Comparison of ENCODE assay signal across 8 mouse cellular contexts in the genomic region with DNA sequence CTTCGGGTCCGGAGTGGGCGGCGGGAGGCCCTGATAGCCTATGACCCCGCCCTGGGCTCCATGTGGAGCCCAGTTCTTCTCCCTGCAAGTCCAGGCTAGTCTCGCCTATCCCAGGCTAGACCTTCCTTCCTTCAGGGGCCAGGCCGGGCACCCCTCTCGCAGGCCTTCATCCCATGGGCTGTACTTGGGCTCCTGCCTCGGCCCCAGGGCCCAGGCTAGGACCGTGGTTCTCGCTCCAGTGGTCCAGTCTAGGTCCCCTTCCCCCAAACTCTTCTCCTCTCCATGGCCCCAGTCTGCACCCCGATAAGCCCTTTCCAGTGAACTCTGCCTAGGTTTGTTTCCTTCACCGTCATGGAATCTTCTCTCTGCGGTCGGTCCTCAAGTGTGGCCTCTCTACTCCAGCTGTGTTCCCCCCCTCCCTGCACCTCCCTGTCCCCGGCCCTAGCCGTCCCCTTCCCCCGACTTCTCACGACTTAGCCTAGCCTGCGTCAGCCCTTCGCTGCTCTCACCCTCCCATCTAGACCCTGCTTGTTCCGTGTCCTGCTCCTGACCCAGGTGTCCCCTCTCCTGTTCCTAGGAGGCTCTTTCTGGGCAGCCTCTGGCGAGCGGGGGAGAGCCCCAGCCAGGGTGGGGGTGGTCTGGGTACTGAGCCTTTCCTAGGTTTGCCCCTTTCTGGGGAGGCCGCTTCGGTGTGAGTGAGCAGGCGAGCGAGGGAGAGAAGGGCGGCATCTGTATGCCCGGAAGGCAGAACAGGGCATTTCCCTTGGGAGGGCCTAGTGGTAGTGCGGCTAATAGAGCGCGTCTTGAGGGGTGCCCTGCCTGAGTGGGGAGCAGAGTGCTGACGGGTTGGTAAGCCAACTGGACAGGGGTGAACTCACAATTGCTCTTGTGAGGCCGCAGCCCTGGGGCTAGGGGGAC. TPM values are rescaled to one million over a fixed set of nuclear protein-coding genes. Genes with fewer than 3 reads are reported as not detected.
DNase-seq lines count a peak whose midpoint lies in the region; ATAC-seq and TF ChIP-seq lines count a peak whose summit lies in the region.

No protein-coding gene starts in this region.

- WGBS in embryonic facial prominence, embryonic 11.5 days: 3% methylated on average over 32 of the region's 35 CpGs
- WGBS in intestine, postnatal 0 days: 2% methylated on average over 35 of the region's 35 CpGs
- 7% methylated on average over 35 of the region's 35 CpGs for WGBS in midbrain, embryonic 12.5 days

- peaks cover 8% of the 10 kb centered on the region for H3K4me1 ChIP-seq in embryonic facial prominence, embryonic 11.5 days (ENCODE audit: control insufficient read depth, insufficient read depth, low read length)
- peaks cover 3% of the 10 kb centered on the region for H3K4me1 ChIP-seq in intestine, postnatal 0 days (replicated peaks; ENCODE audit: control insufficient read depth, insufficient read depth, low read length)
- H3K4me1 ChIP-seq in midbrain, embryonic 12.5 days: peaks cover 32% of the 10 kb centered on the region

- no peak for TF ChIP-seq CTCF in intestine, postnatal 0 days (IDR thresholded peaks at IDR 0.05; ENCODE audit: low read depth)

- peak overlapping the region; percentile 80 for H3K27ac ChIP-seq in embryonic facial prominence, embryonic 11.5 days (replicated peaks; ENCODE audit: low read depth, low read length)
- H3K27ac ChIP-seq in intestine, postnatal 0 days (ENCODE audit: low read depth, low read length): peak overlapping the region; percentile 97
- H3K27ac ChIP-seq in midbrain, embryonic 12.5 days (replicated peaks): peak overlapping the region; percentile 93

- intact Hi-C loops in left cerebral cortex, postnatal 25 days (cut with DNase I): loop anchor here (2.0 to 5.0 kb wide), 3 partner anchors 49 to 101 kb away; partner anchors contain the start of genes Minos1 and Nbl1

- peak overlapping the region; percentile 94 for H3K9ac ChIP-seq in embryonic facial prominence, embryonic 11.5 days (replicated peaks; ENCODE audit: low read length)
- peak overlapping the region; percentile 96 for H3K9ac ChIP-seq in intestine, postnatal 0 days (ENCODE audit: low read depth, low read length)
- peak overlapping the region; percentile 96 for H3K9ac ChIP-seq in midbrain, embryonic 12.5 days (replicated peaks)

- no peaks in the 10 kb centered on the region for H3K27me3 ChIP-seq in embryonic facial prominence, embryonic 11.5 days (ENCODE audit: control insufficient read depth, insufficient read depth, low read length)
- H3K27me3 ChIP-seq in intestine, postnatal 0 days (replicated peaks; ENCODE audit: control insufficient read depth, insufficient read depth, low read length): no peaks in the 10 kb centered on the region
- no peaks in the 10 kb centered on the region for H3K27me3 ChIP-seq in midbrain, embryonic 12.5 days

- peak overlapping the region; percentile 98 for H3K4me2 ChIP-seq in embryonic facial prominence, embryonic 11.5 days (ENCODE audit: low read depth, low read length)
- H3K4me2 ChIP-seq in intestine, postnatal 0 days (replicated peaks; ENCODE audit: low read depth): peak overlapping the region; percentile 93
- H3K4me2 ChIP-seq in midbrain, embryonic 12.5 days (replicated peaks): peak overlapping the region; percentile 89

- peak; percentile 31 for ATAC-seq in embryonic facial prominence, embryonic 11.5 days (replicated peaks; ENCODE audit: insufficient number of reproducible peaks, low FRiP score, low TSS enrichment, low read depth)
- ATAC-seq in intestine, postnatal 0 days: peak; percentile 5; the same call in 1 of the 2 replicates
- ATAC-seq in midbrain, embryonic 12.5 days (ENCODE audit: low FRiP score, low read depth): peak; percentile 27

- peak; percentile 66 for DNase-seq in adrenal gland, postnatal 14 days
- DNase-seq in adrenal gland, postnatal 25 days: no peak
- peak; percentile 61 to 63 for DNase-seq in B cell, adult 2 months
- DNase-seq in embryonic facial prominence, embryonic 11.5 days (ENCODE audit: low spot score): peak; percentile 35
- DNase-seq in thymus, postnatal 0 days (ENCODE audit: low spot score): peak; percentile 43
- DNase-seq in left cerebral cortex, postnatal 25 days (ENCODE audit: low spot score in 2 of 2): no peak

- H3K4me3 ChIP-seq in embryonic facial prominence, embryonic 11.5 days (ENCODE audit: low read depth, low read length): peak overlapping the region; percentile 98
- peak overlapping the region; percentile 97 for H3K4me3 ChIP-seq in intestine, postnatal 0 days (ENCODE audit: low read depth, low read length)
- peak overlapping the region; percentile 94 for H3K4me3 ChIP-seq in midbrain, embryonic 12.5 days

- no peaks in the 10 kb centered on the region for H3K9me3 ChIP-seq in embryonic facial prominence, embryonic 11.5 days (replicated peaks; ENCODE audit: control insufficient read depth, low read length)
- H3K9me3 ChIP-seq in intestine, postnatal 0 days (ENCODE audit: control insufficient read depth): no peaks in the 10 kb centered on the region
- no peaks in the 10 kb centered on the region for H3K9me3 ChIP-seq in midbrain, embryonic 12.5 days

- no peaks in the 10 kb centered on the region for H3K36me3 ChIP-seq in embryonic facial prominence, embryonic 11.5 days (replicated peaks; ENCODE audit: control insufficient read depth, insufficient read depth, low read depth, low read length)
- no peaks in the 10 kb centered on the region for H3K36me3 ChIP-seq in intestine, postnatal 0 days (ENCODE audit: control insufficient read depth, insufficient read depth)
- no peaks in the 10 kb centered on the region for H3K36me3 ChIP-seq in midbrain, embryonic 12.5 days

RNA-seq across cellular contexts. Expression of gene Capzb, which starts 0.7 kb away (rescaled TPM):
- total RNA-seq in adrenal gland, postnatal 14 days (2021): 316 and 319 TPM in 2 replicates
- total RNA-seq in adrenal gland, postnatal 25 days (2021): 304 and 325 TPM in 2 replicates
- 314 and 316 TPM in 2 replicates for polyA plus RNA-seq in embryonic facial prominence, embryonic 11.5 days (2014; fragmentation: Nextera tagmentation; extraction: Ambion mirVana)
- 299 and 306 TPM in 2 replicates for polyA plus RNA-seq in intestine, postnatal 0 days (2015; fragmentation: Nextera tagmentation; extraction: Ambion mirVana)
- polyA plus RNA-seq in midbrain, embryonic 12.5 days (2016; fragmentation: Nextera tagmentation; extraction: Ambion mirVana): 312 and 337 TPM in 2 replicates
- polyA plus RNA-seq in thymus, postnatal 0 days (2015; fragmentation: Nextera tagmentation; extraction: Ambion mirVana): 415 and 425 TPM in 2 replicates
- 100 to 1,000 TPM; 350 to 351 TPM for total RNA-seq in left cerebral cortex, postnatal 25 days (2021)

Comparison
In these comparisons a context has a peak if more than half of its experiments do, and no peak if none do; other contexts are left out.
1. DNase-seq: peak in adrenal gland, postnatal 14 days (single experiment), B cell, adult 2 months (2 of 2), embryonic facial prominence, embryonic 11.5 days (single experiment) and thymus, postnatal 0 days (single experiment); none in adrenal gland, postnatal 25 days (single experiment) and left cerebral cortex, postnatal 25 days (0 of 2).
2. Peak in every context shown above with its lines, with median percentiles within 50 percentile points of each other: ATAC-seq, H3K27ac ChIP-seq, H3K4me2 ChIP-seq, H3K4me3 ChIP-seq and H3K9ac ChIP-seq.